Mouse (Mus musculus) liver, embryonic 16.5 days (tissue): Measurements from ENCODE around the gene Maml2. TPM values are rescaled to one million over a fixed set of nuclear protein-coding genes. Genes with fewer than 3 reads are reported as not detected.

ENCODE experiments used
- ATAC-seq: fragments of 200-750 bp; cut with Nextera tagmentation; 2 replicates; pipeline ENCODE4 v1.8.0; 2017; ENCODE audit warnings: low read depth, mild to moderate bottlenecking, moderate number of reproducible peaks, moderate library complexity
- H3K27ac ChIP-seq: fragments of 300-500 bp; sonication (generic); 2 replicates; pipeline ENCODE4 v1.5.1; 2014; ENCODE audit warnings: mild to moderate bottlenecking, low read length
- H3K27me3 ChIP-seq: fragments of 300-500 bp; sonication (generic); 2 replicates; pipeline ENCODE4 v1.6.1; 2014; ENCODE audit warnings: low read depth, low read length, mixed read lengths; ENCODE audit not compliant: control insufficient read depth, insufficient read depth
- H3K36me3 ChIP-seq: fragments of 300-500 bp; sonication (generic); 2 replicates; pipeline ENCODE4 v1.6.1; 2014; ENCODE audit warnings: mild to moderate bottlenecking; ENCODE audit not compliant: control insufficient read depth, insufficient read depth
- H3K4me1 ChIP-seq: fragments of 300-500 bp; sonication (generic); 2 replicates; pipeline ENCODE4 v1.6.1; 2014; ENCODE audit warnings: low read depth, low read length, mixed read lengths; ENCODE audit not compliant: control insufficient read depth
- H3K4me2 ChIP-seq: fragments of 300-500 bp; sonication (generic); 2 replicates; pipeline ENCODE4 v1.6.1; 2014; ENCODE audit warnings: low read depth, low read length, mixed read lengths
- H3K4me3 ChIP-seq: fragments of 300-500 bp; sonication (generic); 2 replicates; pipeline ENCODE4 v1.5.1; 2014; ENCODE audit warnings: low read depth, mild to moderate bottlenecking, low read length
- H3K9ac ChIP-seq: fragments of 300-500 bp; sonication (generic); 2 replicates; pipeline ENCODE4 v1.6.1; 2014; ENCODE audit warnings: low read depth, low read length
- H3K9me3 ChIP-seq: fragments of 300-500 bp; sonication (generic); replicated peaks from 2 replicates; pipeline ENCODE4 v1.6.1; 2016; ENCODE audit warnings: low read length; ENCODE audit not compliant: control insufficient read depth
- WGBS: fragments of 180-500 bp; shearing (Covaris S2); extraction: QIAGEN DNeasy Blood & Tissue Kit; methylation state at CpG from one replicate; pipeline ENCODE4 v1.1.7; 2014; ENCODE audit not compliant: insufficient replicate concordance; 5-methylcytosine and 5-hydroxymethylcytosine counted together
- polyA plus RNA-seq: library from polyadenylated mRNA; unstranded; fragments of >200 nt; fragmentation: Nextera tagmentation; extraction: Ambion mirVana; gene quantifications from 2 replicates; pipeline ENCODE4 v1.2.1, GENCODE M21; 2015

The Maml2 gene
- polyA plus RNA-seq, 1 experiment from 2014 or later = 0.96 TPM

DNA sequence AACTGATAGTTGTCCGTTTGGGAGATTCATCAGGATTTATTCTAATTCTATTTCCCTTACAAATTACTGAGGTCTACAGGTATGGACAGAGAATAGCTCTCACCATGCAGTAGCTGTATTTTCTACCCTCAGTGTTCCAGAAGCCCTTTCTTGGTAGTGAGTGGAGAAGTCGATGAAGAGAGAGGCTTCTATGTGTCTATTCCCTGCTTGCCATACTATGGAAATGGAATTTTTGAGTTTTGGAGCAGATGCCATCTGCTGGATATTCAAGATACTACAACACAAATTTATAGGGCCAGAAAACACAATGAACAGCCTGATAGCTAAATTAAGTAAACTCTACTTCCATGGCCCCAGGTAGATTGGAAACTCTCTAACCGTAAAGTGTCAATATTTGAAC is 355.2 kb downstream of the Maml2 start:
- no peaks in the 10 kb centered on the region for H3K36me3 ChIP-seq
- ATAC-seq = no peak
- no peaks in the 10 kb centered on the region for H3K9me3 ChIP-seq
- no peak overlapping the region for H3K4me2 ChIP-seq
- H3K27me3 ChIP-seq = no peaks in the 10 kb centered on the region
- H3K4me3 ChIP-seq = no peak overlapping the region
- H3K4me1 ChIP-seq = no peaks in the 10 kb centered on the region
- 24% methylated on average over 3 of the region's 3 CpGs for WGBS
- no peak overlapping the region for H3K9ac ChIP-seq
- no peak overlapping the region for H3K27ac ChIP-seq

DNA sequence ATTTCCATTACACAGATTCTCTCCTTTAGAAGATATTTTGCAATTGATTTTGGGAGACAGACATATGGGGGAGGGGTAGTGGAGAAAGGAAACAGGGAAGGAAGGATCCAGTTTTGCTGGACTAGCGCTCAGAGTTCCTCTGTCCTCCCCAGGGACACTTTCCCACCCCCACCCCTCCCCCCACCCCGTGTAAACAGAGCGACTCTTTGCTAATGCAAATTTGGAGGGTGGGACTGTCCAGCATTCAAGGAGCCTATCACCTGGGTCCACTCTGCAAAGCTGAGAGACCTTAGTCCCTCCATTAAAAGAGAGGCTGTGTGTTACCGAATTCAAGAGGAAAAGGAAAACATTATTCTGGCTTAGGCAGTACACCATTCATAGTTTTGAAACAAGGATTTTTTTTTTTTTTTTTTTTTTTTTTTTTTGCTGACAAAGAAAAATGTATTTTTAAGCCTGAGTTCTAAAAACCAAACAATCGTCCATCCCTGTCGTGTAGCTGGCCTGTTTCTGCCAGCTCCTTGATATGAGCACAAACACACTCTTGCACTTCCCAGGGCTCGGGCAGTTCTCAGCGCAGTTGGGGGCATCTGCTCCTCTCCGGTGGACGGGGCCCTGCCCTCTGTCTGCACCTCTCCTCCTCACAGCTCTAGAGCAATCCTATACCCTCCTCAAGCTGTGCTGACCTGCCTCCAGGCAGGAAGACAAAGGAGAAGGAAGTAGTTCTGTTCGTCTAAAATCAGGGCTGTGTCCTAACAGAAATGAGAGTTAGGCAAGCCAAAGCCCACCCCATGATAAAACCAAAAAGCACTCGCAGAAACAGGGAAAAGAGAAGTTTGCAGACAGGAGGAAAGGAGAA is 364.2 kb downstream of the Maml2 start:
- WGBS = 4% methylated on average over 12 of the region's 12 CpGs
- Histone ChIP-seq H3K27me3 (no peaks in the 10 kb centered on the region), H3K9me3 (no peaks in the 10 kb centered on the region), H3K4me2 (peak overlapping the region; percentile 46), H3K4me1 (peaks cover 2% of the 10 kb centered on the region; the same call in 1 of the 2 replicates), H3K36me3 (no peaks in the 10 kb centered on the region), H3K9ac (no peak overlapping the region), H3K27ac (no peak overlapping the region; the same call in 1 of the 2 replicates), H3K4me3 (no peak overlapping the region)
- peak; percentile 62 for ATAC-seq

DNA sequence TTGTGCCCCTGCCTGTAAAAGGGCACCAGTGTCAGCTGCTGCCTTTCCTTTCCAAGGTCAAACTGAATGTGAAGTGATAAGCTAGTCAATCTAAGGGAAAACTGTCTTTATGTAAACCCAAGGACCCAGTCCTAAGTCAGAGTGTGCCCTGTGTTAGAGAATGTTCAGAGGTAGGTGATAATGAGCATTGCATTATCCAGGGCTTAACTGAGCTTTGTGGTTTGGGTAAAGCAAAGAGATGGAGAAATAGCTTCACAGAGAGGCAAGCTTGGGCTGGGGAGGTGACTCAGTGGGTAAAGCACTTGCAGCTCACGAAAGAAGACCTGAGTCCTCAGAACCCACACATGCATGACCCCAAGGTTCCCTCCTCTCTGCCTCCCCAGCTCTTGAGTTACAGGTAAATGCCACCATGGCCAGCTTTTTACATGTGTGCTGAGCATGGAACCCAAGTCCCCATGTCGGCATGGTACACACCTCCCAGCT is 367.8 kb downstream of the Maml2 start:
- ATAC-seq = no peak
- no peak overlapping the region for H3K4me2 ChIP-seq
- 62% methylated on average over 2 of the region's 2 CpGs for WGBS
- no peak overlapping the region for H3K4me3 ChIP-seq
- no peaks in the 10 kb centered on the region for H3K36me3 ChIP-seq
- H3K9ac ChIP-seq = no peak overlapping the region
- no peaks in the 10 kb centered on the region for H3K27me3 ChIP-seq
- H3K9me3 ChIP-seq = no peaks in the 10 kb centered on the region
- H3K4me1 ChIP-seq = peaks cover 2% of the 10 kb centered on the region; the same call in 1 of the 2 replicates
- no peak overlapping the region for H3K27ac ChIP-seq

DNA sequence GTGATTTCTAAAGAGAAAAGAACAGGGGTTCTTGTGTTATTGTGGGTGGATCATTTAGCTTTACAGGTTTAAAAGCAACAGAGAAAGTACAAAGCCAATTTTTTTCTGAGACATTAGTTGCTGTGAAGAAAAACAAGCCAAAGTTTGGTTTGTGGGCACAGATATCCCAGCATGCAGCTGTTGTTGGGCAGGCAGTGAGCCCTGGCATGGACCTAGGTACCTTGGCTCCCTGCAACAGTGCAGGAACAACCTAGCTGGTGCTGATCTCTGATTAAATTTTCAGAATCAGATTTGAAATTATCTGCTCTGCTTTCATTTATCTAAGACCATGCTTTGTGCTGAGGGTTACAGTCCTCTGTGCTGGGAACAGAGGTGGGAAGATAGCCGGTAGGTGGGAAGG is 370.2 kb downstream of the Maml2 start:
- no peak overlapping the region for H3K9ac ChIP-seq
- no peaks in the 10 kb centered on the region for H3K36me3 ChIP-seq
- H3K27me3 ChIP-seq = no peaks in the 10 kb centered on the region
- whole genome bisulfite sequencing = 74% methylated on average over 1 of the region's 1 CpGs
- H3K9me3 ChIP-seq = no peaks in the 10 kb centered on the region
- H3K4me2 ChIP-seq = no peak overlapping the region
- ATAC-seq = no peak
- no peak overlapping the region for H3K4me3 ChIP-seq
- H3K27ac ChIP-seq = no peak overlapping the region
- H3K4me1 ChIP-seq = no peaks in the 10 kb centered on the region

DNA sequence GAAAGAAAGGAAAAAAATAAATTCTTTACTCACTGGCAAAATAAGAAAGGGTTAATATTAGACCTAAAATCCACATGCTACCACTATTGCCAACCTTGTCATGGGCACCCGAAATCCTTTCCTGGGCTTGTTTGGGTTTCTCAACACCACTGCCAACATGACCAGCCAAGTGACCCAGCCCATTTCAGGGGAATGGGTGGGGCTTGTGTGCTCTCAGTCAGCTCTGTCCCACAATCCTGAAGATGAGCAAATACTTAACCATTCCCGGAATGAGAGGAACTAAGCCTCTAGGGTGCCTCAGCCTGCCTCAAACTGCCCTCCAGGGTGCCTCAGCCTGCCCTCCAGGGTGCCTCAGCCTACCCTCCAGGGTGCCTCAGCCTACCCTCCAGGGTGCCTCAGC is 371.0 kb downstream of the Maml2 start:
- 37% methylated on average over 2 of the region's 2 CpGs for WGBS
- H3K9me3 ChIP-seq = no peaks in the 10 kb centered on the region
- no peak overlapping the region for H3K4me3 ChIP-seq
- no peak overlapping the region for H3K9ac ChIP-seq
- no peak overlapping the region for H3K27ac ChIP-seq
- no peak for ATAC-seq
- no peaks in the 10 kb centered on the region for H3K27me3 ChIP-seq
- H3K4me2 ChIP-seq = no peak overlapping the region
- H3K36me3 ChIP-seq = no peaks in the 10 kb centered on the region
- no peaks in the 10 kb centered on the region for H3K4me1 ChIP-seq

DNA sequence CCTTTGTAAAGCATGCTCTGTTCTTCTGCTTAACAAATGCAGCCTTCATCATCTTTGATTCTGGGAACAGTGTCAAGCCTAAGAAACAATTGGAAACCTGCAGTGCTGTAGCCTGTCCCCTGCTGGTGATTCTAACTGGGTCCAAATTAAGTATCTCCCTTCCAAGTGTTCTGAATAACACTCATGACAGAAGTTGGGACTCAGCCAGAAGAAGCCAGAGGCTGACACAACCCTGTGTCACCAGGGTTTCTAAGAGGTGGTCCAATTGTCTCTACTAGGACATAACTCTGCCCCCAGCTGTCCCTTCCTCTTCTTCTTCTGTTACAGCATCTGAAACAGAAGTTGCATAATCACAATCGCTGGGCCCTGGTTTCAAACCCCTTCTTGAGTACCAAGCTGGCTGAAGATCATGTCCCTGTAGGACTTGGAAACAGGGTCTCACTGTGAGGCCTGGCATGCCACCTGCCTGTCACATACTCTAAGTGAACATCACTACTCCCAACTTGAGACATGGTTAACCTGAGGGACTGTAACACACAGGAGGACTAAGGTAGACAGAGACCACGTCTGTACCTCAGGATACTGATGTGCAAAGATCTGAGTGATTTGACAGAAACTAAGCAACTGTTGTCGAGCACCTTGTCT is 373.5 kb downstream of the Maml2 start:
- Histone ChIP-seq H3K4me2 (no peak overlapping the region), H3K27me3 (no peaks in the 10 kb centered on the region), H3K4me3 (no peak overlapping the region), H3K9ac (no peak overlapping the region), H3K36me3 (no peaks in the 10 kb centered on the region), H3K9me3 (no peaks in the 10 kb centered on the region), H3K4me1 (no peaks in the 10 kb centered on the region), H3K27ac (no peak overlapping the region)
- no peak for ATAC-seq
- 41% methylated on average over 3 of the region's 3 CpGs for WGBS

DNA sequence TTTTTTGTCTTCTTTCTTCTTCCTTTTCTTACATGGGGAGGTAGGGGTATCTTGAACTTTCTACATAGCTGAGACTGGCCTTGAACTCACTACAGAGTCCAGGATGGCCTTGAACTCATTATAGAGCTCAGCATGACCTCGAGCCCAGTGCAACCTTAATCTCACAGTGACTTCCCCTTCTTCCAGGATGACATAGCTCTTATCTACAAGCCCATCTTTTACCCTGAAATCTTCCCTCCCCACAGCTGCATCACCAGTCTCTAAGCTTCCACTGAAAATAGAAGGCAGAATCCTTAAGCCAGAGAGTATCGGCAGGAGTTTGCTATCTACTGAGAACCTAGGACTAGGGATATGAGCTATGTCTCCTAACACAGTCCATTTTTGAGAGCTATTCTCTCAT is 375.5 kb downstream of the Maml2 start:
- WGBS = 42% methylated on average over 2 of the region's 2 CpGs
- Histone ChIP-seq H3K27ac (no peak overlapping the region), H3K4me3 (no peak overlapping the region), H3K4me2 (no peak overlapping the region), H3K4me1 (no peaks in the 10 kb centered on the region), H3K9me3 (no peaks in the 10 kb centered on the region), H3K9ac (no peak overlapping the region), H3K27me3 (no peaks in the 10 kb centered on the region), H3K36me3 (no peaks in the 10 kb centered on the region)
- no peak for ATAC-seq

DNA sequence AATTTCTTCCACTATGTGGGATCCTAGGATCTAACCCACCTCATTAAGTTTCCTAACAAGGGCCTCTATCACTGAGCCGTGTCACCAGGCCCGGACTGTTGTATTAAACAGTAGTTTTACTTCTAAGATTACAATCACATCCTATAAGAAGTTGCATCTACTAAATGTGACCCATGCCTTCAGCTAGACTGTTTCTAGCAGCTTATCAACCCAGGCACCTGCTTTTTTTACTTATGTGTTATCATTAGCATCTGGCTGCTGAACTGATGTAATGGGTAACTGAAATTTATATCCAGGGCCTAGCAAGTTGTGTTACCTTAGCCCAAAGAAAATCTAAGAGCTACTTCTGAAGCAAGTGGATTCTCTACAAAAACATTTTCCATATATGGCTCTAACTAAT is 380.3 kb downstream of the Maml2 start:
- Histone ChIP-seq H3K4me1 (peaks cover 2% of the 10 kb centered on the region; the same call in 1 of the 2 replicates), H3K27ac (no peak overlapping the region), H3K9me3 (no peaks in the 10 kb centered on the region), H3K27me3 (no peaks in the 10 kb centered on the region), H3K36me3 (no peaks in the 10 kb centered on the region), H3K4me3 (no peak overlapping the region), H3K4me2 (no peak overlapping the region), H3K9ac (no peak overlapping the region)
- WGBS = 40% methylated on average over 2 of the region's 2 CpGs
- ATAC-seq = no peak

DNA sequence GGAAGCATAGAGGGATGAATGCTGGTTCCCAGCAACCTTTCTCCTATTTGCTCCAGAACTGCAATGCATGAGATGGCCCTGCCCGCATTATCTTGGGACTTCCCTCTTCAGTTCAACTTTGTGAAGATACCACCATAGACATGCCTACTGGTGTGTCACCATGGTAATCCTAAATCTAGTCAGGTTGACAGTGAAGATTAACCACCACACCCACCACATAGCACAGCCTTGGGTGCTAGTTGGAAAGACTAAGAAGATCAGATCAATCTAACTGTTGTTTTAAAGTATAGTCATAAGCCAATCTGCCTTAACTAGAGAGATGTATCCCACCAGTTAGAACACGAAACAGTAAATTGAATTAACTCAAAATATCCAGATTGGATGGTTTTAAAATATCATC is 381.9 kb downstream of the Maml2 start:
- Histone ChIP-seq H3K9me3 (no peaks in the 10 kb centered on the region), H3K4me1 (peaks cover 2% of the 10 kb centered on the region; the same call in 1 of the 2 replicates), H3K27me3 (no peaks in the 10 kb centered on the region), H3K4me3 (no peak overlapping the region), H3K27ac (no peak overlapping the region), H3K4me2 (no peak overlapping the region), H3K36me3 (no peaks in the 10 kb centered on the region), H3K9ac (no peak overlapping the region)
- 65% methylated on average over 2 of the region's 2 CpGs for WGBS
- ATAC-seq = no peak
